Mouse (Mus musculus) embryonic facial prominence, embryonic 10.5 days (tissue): ENCODE data around the gene Kmt2a. TPM values are rescaled to one million over a fixed set of nuclear protein-coding genes. Genes with fewer than 3 reads are reported as not detected.

Experiments used
- polyA plus RNA-seq: library from polyadenylated mRNA; unstranded; fragments of >200 nt; fragmentation: Nextera tagmentation; extraction: Ambion mirVana; gene quantifications from 2 replicates; pipeline ENCODE4 v1.2.1, GENCODE M21; 2016

Kmt2a gene
- polyA plus RNA-seq, 1 experiment from 2014 or later, result 14.1 TPM

Other genes with a start within 250 kb of the Kmt2a start
- gene Treh, start 208.1 kb downstream of the Kmt2a start, polyA plus RNA-seq, result not detected in 2 replicates
- gene Phldb1, start 146.1 kb downstream of the Kmt2a start, polyA plus RNA-seq, result 48.4 and 51.1 TPM in 2 replicates
- 169 and 171 TPM in 2 replicates for gene Arcn1, start 113.5 kb downstream of the Kmt2a start, polyA plus RNA-seq
- 133 and 139 TPM in 2 replicates for gene Ift46, start 113.4 kb downstream of the Kmt2a start, polyA plus RNA-seq
- 1.7 and 2.1 TPM in 2 replicates for gene Tmem25, start 82.0 kb downstream of the Kmt2a start, polyA plus RNA-seq
- gene Ttc36, start 78.2 kb downstream of the Kmt2a start, polyA plus RNA-seq, result not detected in 2 replicates
- 499 and 516 TPM in 2 replicates for gene Atp5l, start 39.4 kb upstream of the Kmt2a start, polyA plus RNA-seq
- gene Ube4a, start 84.3 kb upstream of the Kmt2a start, polyA plus RNA-seq, result 23.2 and 23.7 TPM in 2 replicates
- gene Cd3g, start 99.1 kb upstream of the Kmt2a start, polyA plus RNA-seq, result not detected in 2 replicates
- gene Cd3d, start 100.5 kb upstream of the Kmt2a start, polyA plus RNA-seq, result not detected in 2 replicates
- not detected in 2 replicates for gene Cd3e, start 128.3 kb upstream of the Kmt2a start, polyA plus RNA-seq
- gene Mpzl2, start 158.5 kb upstream of the Kmt2a start, polyA plus RNA-seq, result 9.7 TPM in 2 replicates
- gene Mpzl3, start 173.9 kb upstream of the Kmt2a start, polyA plus RNA-seq, result 2.2 and 3.7 TPM in 2 replicates
- gene Jaml, start 197.9 kb upstream of the Kmt2a start, polyA plus RNA-seq, result 0.96 and 1.4 TPM in 2 replicates
- 6.7 and 7.3 TPM in 2 replicates for gene Scn2b, start 236.5 kb upstream of the Kmt2a start, polyA plus RNA-seq